Mouse (Mus musculus) heart, postnatal 0 days (tissue): ENCODE measurements around the gene Crtc3. TPM values are rescaled to one million over a fixed set of nuclear protein-coding genes. Genes with fewer than 3 reads are reported as not detected.

Experiments
- ATAC-seq: fragments of 200-750 bp; cut with Nextera tagmentation; 2 replicates; pipeline ENCODE4 v1.8.0; 2017; ENCODE audit warnings: low read depth, moderate number of reproducible peaks, moderate library complexity; ENCODE audit not compliant: insufficient read depth
- DNase-seq: peaks from one replicate; pipeline ENCODE4 v3.0.0-alpha.2; 2016; ENCODE audit warnings: low spot score
- H3K27ac ChIP-seq: fragments of 300-500 bp; sonication (generic); 2 replicates; pipeline ENCODE4 v1.5.1; 2014; ENCODE audit warnings: low read depth, mild to moderate bottlenecking
- H3K27me3 ChIP-seq: fragments of 300-500 bp; sonication (generic); 2 replicates; pipeline ENCODE4 v1.6.1; 2014; ENCODE audit warnings: low read length, mixed read lengths; ENCODE audit not compliant: control insufficient read depth, insufficient read depth
- H3K36me3 ChIP-seq: fragments of 300-500 bp; sonication (generic); replicated peaks from 2 replicates; pipeline ENCODE4 v1.6.1; 2014; ENCODE audit warnings: low read length, mixed read lengths; ENCODE audit not compliant: control insufficient read depth, insufficient read depth
- H3K4me1 ChIP-seq: fragments of 300-500 bp; sonication (generic); 2 replicates; pipeline ENCODE4 v1.6.1; 2014; ENCODE audit warnings: antibody characterized with exemption; ENCODE audit not compliant: control insufficient read depth, insufficient read depth
- H3K4me2 ChIP-seq: fragments of 300-500 bp; sonication (generic); 2 replicates; pipeline ENCODE4 v1.6.1; 2014; ENCODE audit warnings: low read depth, mild to moderate bottlenecking, low read length, moderate library complexity
- H3K4me3 ChIP-seq: fragments of 300-500 bp; sonication (generic); 2 replicates; pipeline ENCODE4 v1.5.1; 2014; ENCODE audit warnings: low read depth, low read length
- H3K9ac ChIP-seq: fragments of 300-500 bp; sonication (generic); replicated peaks from 2 replicates; pipeline ENCODE4 v1.6.1; 2014; ENCODE audit warnings: low read depth, low read length, mixed read lengths
- H3K9me3 ChIP-seq: fragments of 300-500 bp; sonication (generic); replicated peaks from 2 replicates; pipeline ENCODE4 v1.6.1; 2016; ENCODE audit warnings: low read length; ENCODE audit not compliant: control insufficient read depth
- CTCF ChIP-seq: IDR thresholded peaks from 2 replicates; pipeline ENCODE4 v1.5.1; 2016; ENCODE audit warnings: antibody characterized with exemption, control low read depth, low read depth
- EP300 ChIP-seq: IDR thresholded peaks from 2 replicates; pipeline ENCODE4 v1.6.1; 2016; ENCODE audit warnings: antibody characterized with exemption, low read depth
- WGBS: fragments of 180-500 bp; shearing (Covaris S2); extraction: QIAGEN DNeasy Blood & Tissue Kit; methylation state at CpG from one replicate; pipeline ENCODE4 v1.1.7; 2014; 5-methylcytosine and 5-hydroxymethylcytosine counted together
- polyA plus RNA-seq: library from polyadenylated mRNA; unstranded; fragments of >200 nt; fragmentation: Nextera tagmentation; extraction: Ambion mirVana; gene quantifications from 2 replicates; pipeline ENCODE4 v1.2.1, GENCODE M21; 2015
- total RNA-seq: library from RNA; depleted of rRNA; stranded (reverse); fragments of >200 nt; gene quantifications from 2 replicates; pipeline ENCODE4 v1.2.3, GENCODE M21; 2014; ENCODE audit warnings: low replicate concordance

The Crtc3 gene
- total and polyA plus RNA-seq, 2 experiments from 2014 or later = 11.4 to 24.9 TPM

DNA sequence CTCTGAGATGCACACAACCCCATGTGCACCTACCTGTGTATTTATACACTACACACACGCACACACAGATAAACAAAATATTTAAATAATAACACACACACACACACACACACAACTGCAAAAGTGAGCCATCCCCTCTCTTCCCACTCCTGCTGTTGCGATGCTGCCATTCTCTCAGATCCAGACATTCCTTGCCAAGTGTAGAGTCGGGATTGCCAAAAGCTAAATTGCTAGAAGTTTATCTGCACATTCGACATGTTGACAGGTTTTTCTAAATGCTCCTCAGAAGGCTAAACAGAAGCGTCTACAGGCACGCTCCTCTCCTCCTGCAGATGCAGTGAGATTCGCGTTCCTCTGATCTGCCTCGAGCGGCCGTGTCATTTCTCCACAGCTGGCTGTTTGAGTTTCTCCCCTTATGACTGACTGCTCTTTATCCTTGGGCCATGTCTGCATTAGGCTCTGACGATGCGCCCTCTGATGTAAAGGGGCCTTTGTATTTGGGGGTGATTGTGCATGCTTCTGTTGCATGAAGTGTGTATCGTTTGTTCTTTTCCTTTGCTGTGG is 111.2 kb downstream of the Crtc3 start:
- no peak for ATAC-seq
- H3K27ac ChIP-seq = no peak overlapping the region
- 42% methylated on average over 14 of the region's 14 CpGs for WGBS
- no peak overlapping the region for H3K4me3 ChIP-seq
- 0 out of 2 replicates have a peak, but pooled peaks cover 5% of the 10 kb centered on the region for H3K27me3 ChIP-seq
- no peaks in the 10 kb centered on the region for H3K36me3 ChIP-seq
- no peak overlapping the region for H3K4me2 ChIP-seq
- DNase-seq = no peak
- H3K9ac ChIP-seq = no peak overlapping the region
- no peak for TF ChIP-seq EP300
- TF ChIP-seq CTCF = no peak
- H3K4me1 ChIP-seq = no peaks in the 10 kb centered on the region
- H3K9me3 ChIP-seq = no peaks in the 10 kb centered on the region

DNA sequence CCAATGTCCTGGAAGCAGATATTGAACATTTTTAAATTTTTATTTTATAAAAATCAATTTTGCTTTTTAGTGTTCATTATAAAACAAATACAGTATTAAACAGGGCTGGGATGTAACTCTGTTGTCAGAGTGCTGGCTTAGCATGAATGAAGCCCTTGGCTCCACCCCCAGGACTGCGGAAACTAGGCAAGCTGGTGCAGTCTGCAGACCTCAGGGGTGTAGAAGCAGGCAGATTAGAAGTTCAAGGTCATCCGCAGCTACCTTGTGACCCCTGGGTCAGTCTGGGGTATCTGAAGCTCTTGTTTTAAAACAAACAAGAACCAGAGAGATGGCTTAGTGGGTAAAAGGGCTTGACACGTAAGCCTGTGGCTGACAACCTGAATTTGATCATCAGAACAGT is 112.1 kb downstream of the Crtc3 start:
- Histone ChIP-seq H3K27ac (no peak overlapping the region), H3K9ac (no peak overlapping the region), H3K36me3 (no peaks in the 10 kb centered on the region), H3K27me3 (0 out of 2 replicates have a peak, but pooled peaks cover 3% of the 10 kb centered on the region), H3K4me3 (no peak overlapping the region), H3K4me1 (no peaks in the 10 kb centered on the region), H3K9me3 (no peaks in the 10 kb centered on the region), H3K4me2 (no peak overlapping the region)
- TF ChIP-seq EP300 (no peak), CTCF (no peak)
- DNase-seq (no peak), ATAC-seq (no peak)
- 73% methylated on average over 3 of the region's 3 CpGs for WGBS

GRCm38 (mm10) chr7:80575750-80576149 is 112.9 kb downstream of the Crtc3 start:
- TF ChIP-seq CTCF (no peak), EP300 (no peak)
- no peaks in the 10 kb centered on the region for H3K9me3 ChIP-seq
- 60% methylated on average over 9 of the region's 9 CpGs for WGBS
- no peak overlapping the region for H3K27ac ChIP-seq
- H3K36me3 ChIP-seq = no peaks in the 10 kb centered on the region
- no peak for DNase-seq
- no peak overlapping the region for H3K9ac ChIP-seq
- no peak overlapping the region for H3K4me3 ChIP-seq
- H3K27me3 ChIP-seq = no peaks in the 10 kb centered on the region
- no peak overlapping the region for H3K4me2 ChIP-seq
- no peaks in the 10 kb centered on the region for H3K4me1 ChIP-seq
- no peak for ATAC-seq

- 53% methylated on average over 3 of the region's 3 CpGs for WGBS
- Histone ChIP-seq H3K27ac (no peak overlapping the region), H3K36me3 (no peaks in the 10 kb centered on the region), H3K9me3 (no peaks in the 10 kb centered on the region), H3K9ac (no peak overlapping the region), H3K27me3 (no peaks in the 10 kb centered on the region), H3K4me1 (no peaks in the 10 kb centered on the region), H3K4me3 (no peak overlapping the region), H3K4me2 (no peak overlapping the region)
- no peak for DNase-seq
- TF ChIP-seq EP300 (no peak), CTCF (no peak)
- ATAC-seq = no peak
These were observed 115.6 kb downstream of the Crtc3 start for GRCm38 (mm10) chr7:80573076-80573475.

DNA sequence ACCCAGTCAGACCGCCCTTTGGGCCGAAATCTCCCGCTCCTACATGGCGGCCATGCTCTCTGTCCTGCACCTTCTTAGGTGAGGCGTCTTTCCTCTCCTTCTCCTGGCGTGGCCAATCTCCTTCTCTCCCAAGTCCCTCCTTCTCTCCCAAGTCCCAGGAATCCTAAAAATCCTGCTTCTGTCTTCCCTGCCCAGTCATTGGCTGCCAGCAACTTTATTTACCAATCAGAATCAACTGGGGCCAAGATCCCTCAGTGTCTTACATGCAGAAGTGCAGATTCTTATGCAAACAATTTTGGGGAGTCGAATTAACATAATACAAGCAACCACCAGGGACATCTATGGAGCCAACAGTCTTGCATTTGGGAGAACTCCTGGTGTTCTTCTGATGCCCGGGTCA is 120.7 kb downstream of the Crtc3 start:
- WGBS = 84% methylated on average over 8 of the region's 8 CpGs
- no peaks in the 10 kb centered on the region for H3K27me3 ChIP-seq
- no peak for TF ChIP-seq CTCF
- no peak for TF ChIP-seq EP300
- H3K9me3 ChIP-seq = no peaks in the 10 kb centered on the region; the same call in 1 of the 2 replicates
- DNase-seq (no peak), ATAC-seq (no peak)
- no peaks in the 10 kb centered on the region for H3K4me1 ChIP-seq
- H3K36me3 ChIP-seq = no peaks in the 10 kb centered on the region
- H3K4me2 ChIP-seq = no peak overlapping the region
- no peak overlapping the region for H3K9ac ChIP-seq
- H3K27ac ChIP-seq = no peak overlapping the region
- H3K4me3 ChIP-seq = no peak overlapping the region

DNA sequence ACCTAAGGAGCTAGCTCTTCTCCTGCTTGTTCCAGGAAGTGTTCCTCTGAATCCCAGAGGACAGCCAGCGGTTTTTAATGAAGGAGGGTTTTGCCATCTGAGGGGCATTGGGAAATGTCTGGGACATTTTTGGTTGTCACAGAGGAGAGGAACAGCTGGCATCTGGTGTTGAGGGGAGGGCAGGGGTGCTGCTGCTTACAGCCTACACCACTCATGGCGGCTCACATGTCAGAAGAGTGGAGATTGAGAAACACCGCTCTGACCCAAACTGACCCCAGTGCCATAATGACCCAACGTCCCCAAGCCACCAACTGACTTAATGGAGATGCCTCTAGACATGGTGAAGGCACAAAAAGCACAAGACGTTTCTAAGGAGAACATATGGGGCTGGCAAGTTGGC is 126.7 kb downstream of the Crtc3 start:
- no peak overlapping the region for H3K4me3 ChIP-seq
- TF ChIP-seq EP300 = no peak
- no peak for TF ChIP-seq CTCF
- no peaks in the 10 kb centered on the region for H3K27me3 ChIP-seq
- H3K9me3 ChIP-seq = no peaks in the 10 kb centered on the region
- H3K4me2 ChIP-seq = no peak overlapping the region
- 74% methylated on average over 5 of the region's 5 CpGs for WGBS
- H3K9ac ChIP-seq = no peak overlapping the region
- H3K27ac ChIP-seq = no peak overlapping the region
- ATAC-seq = no peak
- peaks cover 3% of the 10 kb centered on the region; the same call in 1 of the 2 replicates for H3K4me1 ChIP-seq
- H3K36me3 ChIP-seq = no peaks in the 10 kb centered on the region
- DNase-seq = no peak
